Mouse (Mus musculus) adrenal gland, adult 8-10 months (tissue): ENCODE results near the gene Tmem43. TPM values are rescaled to one million over a fixed set of nuclear protein-coding genes. Genes with fewer than 3 reads are reported as not detected.

Source experiments
- DNase-seq: peaks from one replicate; pipeline ENCODE4 v3.0.0; 2022
- total RNA-seq, 4 experiments: library from RNA; stranded (reverse); gene quantifications; 2 replicates each; pipeline ENCODE4 v1.2.4; 2022

Tmem43 gene
- total RNA-seq, 4 experiments from 2014 or later, result 46.0 to 70.9 (median 60.9) TPM

- no peak for DNase-seq
Measured at GRCm38 (mm10) chr6:91535231-91535630, 61.7 kb downstream of the Tmem43 start.

DNA sequence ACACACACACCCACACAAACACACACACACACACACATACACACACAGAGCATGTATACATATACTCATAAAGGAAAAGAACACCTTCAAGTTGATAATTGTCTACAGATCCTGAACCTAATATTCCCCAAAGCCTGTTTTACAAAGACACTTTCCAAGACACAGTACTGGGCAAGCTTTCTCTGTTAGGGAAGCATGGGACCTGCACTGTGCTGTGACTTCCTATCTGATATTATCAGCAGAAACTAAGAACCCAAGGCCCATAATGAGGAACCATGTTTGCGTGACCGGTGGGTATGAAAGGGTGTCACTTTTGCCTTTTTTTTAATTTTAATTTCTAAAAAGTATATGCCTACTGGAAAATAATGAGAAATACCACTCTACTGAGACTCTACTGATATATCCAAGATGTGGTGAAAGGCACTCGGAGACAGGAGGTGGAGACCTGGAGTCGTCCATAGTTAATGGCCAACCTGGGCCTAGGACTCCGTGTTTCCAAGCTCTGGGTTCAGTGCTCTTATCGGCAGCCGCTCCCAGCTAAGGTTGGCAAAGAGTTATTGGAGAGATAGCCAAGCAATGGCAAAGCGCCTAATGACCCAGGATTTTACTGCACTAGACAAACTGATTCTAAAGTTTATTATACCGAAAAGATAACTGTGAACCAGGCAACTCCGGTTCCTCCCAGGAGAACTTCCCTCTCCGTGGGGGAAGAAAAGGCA, 62.7 kb downstream of the Tmem43 start:
- no peak for DNase-seq

Other genes starting within 250 kb of the Tmem43 start
- not detected for gene Wnt7a, start 62.3 kb upstream of the Tmem43 start, total RNA-seq
- gene Chchd4, start 157 bp upstream of the Tmem43 start, total RNA-seq, result 10 to 100 TPM; 16.6 to 19.3 (median 18.2) TPM
- 10 to 100 TPM; 19.6 to 24.0 (median 22.6) TPM for gene Xpc, start 42.2 kb downstream of the Tmem43 start, total RNA-seq
- gene Lsm3, start 42.2 kb downstream of the Tmem43 start, total RNA-seq, result 10 to 100 TPM; 29.6 to 42.9 (median 37.4) TPM
- 100 to 1,000 TPM; 468 to 562 (median 518) TPM for gene Slc6a6, start 210.3 kb downstream of the Tmem43 start, total RNA-seq